Mouse (Mus musculus) G1E-ER4 (cell line): ENCODE measurements around the gene Hlcs. TPM values are rescaled to one million over a fixed set of nuclear protein-coding genes. Genes with fewer than 3 reads are reported as not detected.

Source experiments
- GATA1 ChIP-seq: IDR thresholded peaks from one replicate; pipeline ENCODE4 v1.8.0; 2012; ENCODE audit warnings: low read length, inconsistent platforms
- polyA plus RNA-seq: library from polyadenylated mRNA; stranded (reverse); fragments of >175 nt; gene quantifications from 2 replicates; pipeline ENCODE4 v1.2.3, GENCODE M21; 2012

Hlcs gene
- polyA plus RNA-seq, 1 experiment, result 3.7 TPM

GRCm38 (mm10) chr16:94175366-94175986 lies 137.9 kb downstream of the Hlcs start:
- TF ChIP-seq GATA1, result no peak

GRCm38 (mm10) chr16:94173361-94173760 lies 140.0 kb downstream of the Hlcs start:
- TF ChIP-seq GATA1, result no peak

- TF ChIP-seq GATA1, result no peak
Measured at GRCm38 (mm10) chr16:94170218-94170617, 143.2 kb downstream of the Hlcs start.

GRCm38 (mm10) chr16:94168655-94169545 lies 144.5 kb downstream of the Hlcs start:
- TF ChIP-seq GATA1, result no peak

- no peak for TF ChIP-seq GATA1
Measured at GRCm38 (mm10) chr16:94164978-94165377, 148.4 kb downstream of the Hlcs start.

- TF ChIP-seq GATA1, result no peak
Measured at GRCm38 (mm10) chr16:94164236-94164635, 149.1 kb downstream of the Hlcs start.

GRCm38 (mm10) chr16:94163051-94163450 lies 150.3 kb downstream of the Hlcs start:
- no peak for TF ChIP-seq GATA1

- no peak for TF ChIP-seq GATA1
Measured at GRCm38 (mm10) chr16:94162000-94162399, 151.4 kb downstream of the Hlcs start.

GRCm38 (mm10) chr16:94157819-94158218 lies 155.6 kb downstream of the Hlcs start:
- TF ChIP-seq GATA1, result no peak

GRCm38 (mm10) chr16:94155041-94155653 lies 158.2 kb downstream of the Hlcs start:
- no peak for TF ChIP-seq GATA1

- no peak for TF ChIP-seq GATA1
Measured at GRCm38 (mm10) chr16:94150125-94151103, 163.0 kb downstream of the Hlcs start.

GRCm38 (mm10) chr16:94148139-94148538 lies 165.2 kb downstream of the Hlcs start:
- no peak for TF ChIP-seq GATA1

GRCm38 (mm10) chr16:94143325-94143724 lies 170.0 kb downstream of the Hlcs start:
- no peak for TF ChIP-seq GATA1

- no peak for TF ChIP-seq GATA1
Measured at GRCm38 (mm10) chr16:94140746-94141145, 172.6 kb downstream of the Hlcs start.

- TF ChIP-seq GATA1, result no peak
Measured at GRCm38 (mm10) chr16:94134218-94134617, 179.2 kb downstream of the Hlcs start.
